Mouse (Mus musculus) neural tube, embryonic 14.5 days (tissue): ENCODE measurements around the gene Pex11g. TPM values are rescaled to one million over a fixed set of nuclear protein-coding genes. Genes with fewer than 3 reads are reported as not detected.

Experiments
- ATAC-seq: fragments of 200-750 bp; cut with Nextera tagmentation; 2 replicates; pipeline ENCODE4 v1.8.0; 2017; ENCODE audit warnings: low read depth, mild to moderate bottlenecking, moderate TSS enrichment, moderate library complexity
- H3K27ac ChIP-seq: fragments of 300-500 bp; sonication (generic); 2 replicates; pipeline ENCODE4 v1.5.1; 2014; ENCODE audit warnings: low read depth, mild to moderate bottlenecking, control low read depth, low read length, moderate library complexity, mixed read lengths
- H3K27me3 ChIP-seq: fragments of 300-500 bp; sonication (generic); 2 replicates; pipeline ENCODE4 v1.6.1; 2014; ENCODE audit warnings: low read length; ENCODE audit not compliant: control insufficient read depth, insufficient read depth
- H3K36me3 ChIP-seq: fragments of 300-500 bp; sonication (generic); 2 replicates; pipeline ENCODE4 v1.6.1; 2014; ENCODE audit warnings: low read length, mixed read lengths; ENCODE audit not compliant: control insufficient read depth, insufficient read depth
- H3K4me1 ChIP-seq: fragments of 300-500 bp; sonication (generic); 2 replicates; pipeline ENCODE4 v1.6.1; 2014; ENCODE audit warnings: low read length; ENCODE audit not compliant: control insufficient read depth, insufficient read depth
- H3K4me2 ChIP-seq: fragments of 300-500 bp; sonication (generic); 2 replicates; pipeline ENCODE4 v1.6.1; 2014; ENCODE audit warnings: mild to moderate bottlenecking, low read depth, low read length, control low read depth
- H3K4me3 ChIP-seq: fragments of 300-500 bp; sonication (generic); 2 replicates; pipeline ENCODE4 v1.5.1; 2014; ENCODE audit warnings: low read depth, low read length, control low read depth, mixed read lengths
- H3K9ac ChIP-seq: fragments of 300-500 bp; sonication (generic); replicated peaks from 2 replicates; pipeline ENCODE4 v1.6.1; 2014; ENCODE audit warnings: low read depth, mild to moderate bottlenecking, control low read depth, low read length, mixed read lengths
- H3K9me3 ChIP-seq: fragments of 300-500 bp; sonication (generic); 2 replicates; pipeline ENCODE4 v1.6.1; 2016; ENCODE audit warnings: low read length; ENCODE audit not compliant: control insufficient read depth
- WGBS: fragments of 180-500 bp; shearing (Covaris S2); extraction: QIAGEN DNeasy Blood & Tissue Kit; methylation state at CpG from one replicate; pipeline ENCODE4 v1.1.7; 2014; 5-methylcytosine and 5-hydroxymethylcytosine counted together
- polyA plus RNA-seq: library from polyadenylated mRNA; unstranded; fragments of >200 nt; fragmentation: Nextera tagmentation; extraction: Ambion mirVana; gene quantifications from 2 replicates; pipeline ENCODE4 v1.2.1, GENCODE M21; 2014

Gene Pex11g
- polyA plus RNA-seq, 1 experiment from 2014 or later: 2.6 TPM

DNA sequence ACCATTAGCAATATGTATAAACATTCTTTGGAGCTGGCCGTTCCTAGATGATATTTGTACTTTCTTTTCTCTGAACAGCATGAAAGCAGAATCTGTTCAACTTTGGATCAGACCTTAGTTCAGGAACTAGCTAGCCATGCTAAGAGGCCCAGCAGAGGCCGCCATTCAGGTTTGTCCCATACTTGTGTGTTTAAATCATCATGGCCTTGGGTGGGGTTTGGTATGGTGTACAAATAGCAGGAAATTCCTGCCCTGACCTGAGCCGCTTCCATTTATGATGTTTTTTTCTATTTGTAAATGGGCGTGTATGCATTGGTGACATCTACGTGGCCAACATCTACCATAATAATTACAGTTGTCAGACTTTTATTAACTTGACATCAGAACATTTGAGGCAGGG lies 42.3 kb downstream of the Pex11g start:
- Histone ChIP-seq H3K4me2 (no peak overlapping the region), H3K9ac (no peak overlapping the region), H3K9me3 (no peaks in the 10 kb centered on the region), H3K27ac (no peak overlapping the region), H3K4me1 (no peaks in the 10 kb centered on the region; the same call in 1 of the 2 replicates), H3K36me3 (no peaks in the 10 kb centered on the region), H3K27me3 (no peaks in the 10 kb centered on the region), H3K4me3 (no peak overlapping the region)
- ATAC-seq: no peak
- 94% methylated on average over 5 of the region's 5 CpGs for WGBS

DNA sequence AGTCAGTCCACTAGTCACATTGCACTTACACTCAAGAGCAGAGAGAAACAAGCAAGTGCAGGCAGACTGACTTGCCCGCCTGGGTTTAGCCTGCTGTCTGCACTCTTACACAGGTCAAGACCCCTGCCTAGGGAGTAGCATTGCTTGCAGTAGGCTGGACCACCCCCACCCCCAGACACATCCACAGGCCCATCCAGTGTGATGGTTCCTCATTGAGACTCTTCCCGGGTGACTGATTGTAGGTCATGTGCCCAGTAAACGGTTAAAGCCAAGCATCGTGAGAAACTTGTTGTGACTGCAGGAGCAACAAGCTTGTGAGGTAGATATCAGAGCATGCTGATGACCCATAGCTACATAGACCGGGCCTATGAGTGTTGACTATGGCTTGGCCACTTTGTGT lies 46.0 kb downstream of the Pex11g start:
- Histone ChIP-seq H3K4me3 (no peak overlapping the region), H3K4me2 (no peak overlapping the region), H3K27ac (no peak overlapping the region), H3K27me3 (no peaks in the 10 kb centered on the region), H3K9me3 (no peaks in the 10 kb centered on the region), H3K9ac (no peak overlapping the region), H3K4me1 (peaks cover 10% of the 10 kb centered on the region; the same call in 1 of the 2 replicates), H3K36me3 (no peaks in the 10 kb centered on the region)
- no peak for ATAC-seq
- WGBS: 91% methylated on average over 5 of the region's 5 CpGs

DNA sequence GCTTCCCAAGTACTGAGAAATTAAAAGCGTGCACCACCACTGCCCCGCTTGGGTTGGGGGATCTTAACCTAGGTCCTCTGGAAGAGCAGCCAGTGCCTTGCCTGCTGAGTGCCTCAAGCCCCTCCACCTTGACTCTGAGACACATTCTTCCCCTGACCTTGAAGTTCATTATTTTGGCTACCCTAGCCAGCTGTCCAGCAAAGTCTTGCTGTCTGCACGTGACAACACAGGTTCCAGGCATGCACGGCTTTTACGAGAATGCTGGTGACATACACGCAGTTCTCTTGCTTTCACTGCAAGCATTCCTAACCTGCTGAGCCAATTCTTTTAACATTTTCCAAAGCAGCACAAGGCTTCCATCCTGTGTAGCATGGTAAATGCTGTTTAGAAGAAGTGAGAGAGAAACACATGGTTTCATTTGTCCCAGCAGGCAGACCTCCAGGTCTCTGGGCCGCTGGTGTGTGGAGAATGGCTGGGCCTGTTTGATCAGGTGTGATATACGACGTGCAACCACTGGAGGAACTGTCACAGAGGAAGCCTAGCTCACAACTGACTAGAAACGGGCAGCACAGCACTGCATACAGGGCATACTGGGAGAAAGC lies 47.3 kb downstream of the Pex11g start:
- Histone ChIP-seq H3K9ac (no peak overlapping the region), H3K4me3 (no peak overlapping the region), H3K27ac (no peak overlapping the region), H3K4me2 (no peak overlapping the region), H3K9me3 (no peaks in the 10 kb centered on the region), H3K27me3 (no peaks in the 10 kb centered on the region), H3K4me1 (peaks cover 12% of the 10 kb centered on the region; the same call in 1 of the 2 replicates), H3K36me3 (no peaks in the 10 kb centered on the region)
- WGBS: 75% methylated on average over 10 of the region's 10 CpGs
- ATAC-seq: peak; percentile 39; the same call in 1 of the 2 replicates

GRCm38 (mm10) chr8:3418101-3418500 lies 49.4 kb downstream of the Pex11g start:
- H3K4me3 ChIP-seq: no peak overlapping the region
- H3K27ac ChIP-seq: no peak overlapping the region
- H3K4me1 ChIP-seq: peaks cover 20% of the 10 kb centered on the region; the same call in 1 of the 2 replicates
- ATAC-seq: no peak
- H3K36me3 ChIP-seq: no peaks in the 10 kb centered on the region
- H3K4me2 ChIP-seq: no peak overlapping the region
- H3K9me3 ChIP-seq: no peaks in the 10 kb centered on the region
- 66% methylated on average over 1 of the region's 1 CpGs for WGBS
- H3K27me3 ChIP-seq: no peaks in the 10 kb centered on the region
- H3K9ac ChIP-seq: no peak overlapping the region

- Histone ChIP-seq H3K27ac (no peak overlapping the region), H3K27me3 (no peaks in the 10 kb centered on the region), H3K9ac (no peak overlapping the region), H3K4me3 (no peak overlapping the region), H3K4me1 (peaks cover 20% of the 10 kb centered on the region; the same call in 1 of the 2 replicates), H3K4me2 (no peak overlapping the region), H3K9me3 (no peaks in the 10 kb centered on the region), H3K36me3 (no peaks in the 10 kb centered on the region)
- ATAC-seq: no peak
- WGBS: 4% methylated on average over 8 of the region's 8 CpGs
Measured at GRCm38 (mm10) chr8:3417455-3417854, 50.0 kb downstream of the Pex11g start.

DNA sequence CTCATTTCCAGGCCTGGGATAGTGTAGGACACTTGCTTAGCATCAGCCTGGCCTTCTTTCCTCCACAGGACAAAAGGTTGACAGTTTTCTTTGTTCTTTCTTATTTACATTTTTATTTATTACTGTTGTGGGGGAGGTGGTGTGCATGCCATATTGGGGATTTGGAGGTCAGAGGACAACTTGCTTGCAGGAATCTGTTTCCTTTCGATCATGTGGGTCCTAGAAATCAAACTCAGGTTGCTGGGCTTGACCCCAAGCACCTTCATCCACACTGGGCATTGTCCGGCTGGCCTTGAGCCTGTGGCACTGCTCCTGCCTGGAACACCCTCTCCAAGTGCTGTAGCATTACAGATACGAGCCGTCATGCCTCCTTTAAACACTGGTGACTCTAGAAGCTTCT lies 50.6 kb downstream of the Pex11g start:
- no peak overlapping the region for H3K27ac ChIP-seq
- no peak overlapping the region for H3K4me3 ChIP-seq
- H3K4me1 ChIP-seq: peaks cover 20% of the 10 kb centered on the region; the same call in 1 of the 2 replicates
- no peaks in the 10 kb centered on the region for H3K36me3 ChIP-seq
- no peaks in the 10 kb centered on the region for H3K9me3 ChIP-seq
- H3K9ac ChIP-seq: no peak overlapping the region
- H3K4me2 ChIP-seq: no peak overlapping the region
- H3K27me3 ChIP-seq: no peaks in the 10 kb centered on the region
- no peak for ATAC-seq
- 14% methylated on average over 4 of the region's 4 CpGs for WGBS

GRCm38 (mm10) chr8:3415661-3416060 lies 51.8 kb downstream of the Pex11g start:
- Histone ChIP-seq H3K4me1 (peaks cover 20% of the 10 kb centered on the region; the same call in 1 of the 2 replicates), H3K27ac (no peak overlapping the region)
- no peak for ATAC-seq

DNA sequence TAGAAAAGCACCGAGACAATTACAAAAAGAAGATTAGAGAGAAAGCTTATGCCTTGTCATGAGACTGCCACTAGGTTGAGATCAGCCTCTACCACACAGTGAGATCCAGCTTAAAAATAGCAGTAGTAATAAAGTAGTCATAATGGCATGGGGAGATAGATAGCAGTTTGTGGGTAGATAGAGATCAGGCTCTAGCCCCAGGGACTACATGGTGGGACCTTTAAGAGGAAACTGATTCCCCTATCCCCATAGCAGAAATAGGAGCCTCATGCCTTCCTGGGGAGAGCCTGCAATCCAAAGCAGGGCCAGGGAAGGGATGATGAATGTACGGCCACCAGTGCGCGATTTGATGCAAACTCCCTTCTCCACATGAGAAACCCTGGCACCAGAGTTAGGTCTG lies 52.2 kb downstream of the Pex11g start:
- no peaks in the 10 kb centered on the region for H3K9me3 ChIP-seq
- H3K36me3 ChIP-seq: no peaks in the 10 kb centered on the region
- no peak for ATAC-seq
- no peak overlapping the region for H3K4me3 ChIP-seq
- H3K4me1 ChIP-seq: peaks cover 20% of the 10 kb centered on the region; the same call in 1 of the 2 replicates
- H3K27ac ChIP-seq: no peak overlapping the region
- H3K27me3 ChIP-seq: no peaks in the 10 kb centered on the region
- 53% methylated on average over 4 of the region's 4 CpGs for WGBS
- no peak overlapping the region for H3K4me2 ChIP-seq
- no peak overlapping the region for H3K9ac ChIP-seq

More at GRCm38 (mm10) chr8:3415661-3416060, 51.8 kb downstream of the Pex11g start:
- Histone ChIP-seq H3K9ac (no peak overlapping the region), H3K27me3 (no peaks in the 10 kb centered on the region), H3K4me3 (no peak overlapping the region), H3K36me3 (no peaks in the 10 kb centered on the region), H3K9me3 (no peaks in the 10 kb centered on the region), H3K4me2 (no peak overlapping the region)
- WGBS: 88% methylated on average over 6 of the region's 6 CpGs

DNA sequence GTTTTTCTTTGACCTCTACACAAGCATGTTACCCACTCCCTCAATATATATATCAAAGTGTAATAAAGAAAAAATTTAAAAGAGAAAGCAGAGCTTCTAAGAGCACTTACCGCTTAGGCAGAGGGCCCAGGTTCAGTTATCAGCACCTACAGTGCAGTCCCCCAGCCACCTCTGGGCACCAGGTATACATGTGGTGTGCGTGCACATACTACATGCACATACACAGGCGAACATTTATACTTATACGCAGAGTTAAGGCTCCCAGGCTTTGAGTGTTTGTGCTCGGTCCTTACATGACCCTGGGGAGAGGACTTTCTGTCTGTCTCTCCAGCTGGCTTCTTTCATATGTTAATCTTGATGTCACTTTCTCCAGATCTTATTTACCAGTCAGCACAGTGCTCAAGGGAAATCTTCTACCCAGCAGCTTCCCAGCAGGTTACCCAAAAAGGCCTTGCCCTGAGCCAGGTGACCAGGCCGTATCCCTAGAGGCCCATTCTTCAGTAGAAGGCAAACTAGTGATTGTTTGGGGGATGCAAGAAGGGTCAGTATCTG lies 52.8 kb downstream of the Pex11g start:
- 50% methylated on average over 6 of the region's 6 CpGs for whole genome bisulfite sequencing
- Histone ChIP-seq H3K9me3 (no peaks in the 10 kb centered on the region), H3K36me3 (no peaks in the 10 kb centered on the region), H3K27me3 (no peaks in the 10 kb centered on the region), H3K4me1 (peaks cover 20% of the 10 kb centered on the region; the same call in 1 of the 2 replicates), H3K4me2 (no peak overlapping the region), H3K27ac (no peak overlapping the region), H3K9ac (no peak overlapping the region), H3K4me3 (no peak overlapping the region)
- no peak for ATAC-seq
